Mouse (Mus musculus) MEL (cell line): Measurements from ENCODE around the gene Slc38a2. TPM values are rescaled to one million over a fixed set of nuclear protein-coding genes. Genes with fewer than 3 reads are reported as not detected.

Experiments
- DNase-seq: peaks from one replicate; pipeline ENCODE4 v3.0.0; 2011; ENCODE audit warnings: low read depth, low spot score
- H3K27ac ChIP-seq: 2 replicates; pipeline ENCODE4 v1.5.1; 2012; ENCODE audit warnings: low read depth, mild to moderate bottlenecking, control low read depth, low read length, moderate library complexity; ENCODE audit not compliant: control insufficient read depth
- H3K27me3 ChIP-seq, 2 experiments: fragments of 150-350 bp in 1 of 2; sonication (generic) in 1 of 2; 2 replicates each; pipeline ENCODE4 v1.6.1; 2012; ENCODE audit warnings: low read length in 2 of 2, mild to moderate bottlenecking in 2 of 2, improper control_type of control experiment in 1 of 2, moderate library complexity in 1 of 2; ENCODE audit not compliant: insufficient read depth in 2 of 2, control insufficient read depth in 1 of 2
- H3K36me3 ChIP-seq, 2 experiments: 2 replicates each; pipeline ENCODE4 v1.6.1; 2012 to 2014; ENCODE audit warnings: low read length in 2 of 2, improper control_type of control experiment in 1 of 2, inconsistent platforms in 1 of 2, mild to moderate bottlenecking in 1 of 2; ENCODE audit not compliant: insufficient read depth in 2 of 2, control insufficient read depth in 1 of 2
- H3K4me1 ChIP-seq, 2 experiments: fragments of 150-350 bp in 1 of 2; sonication (generic) in 1 of 2; 2 replicates each; pipeline ENCODE4 v1.6.1; 2012; ENCODE audit warnings: low read length in 2 of 2, improper control_type of control experiment in 1 of 2, mild to moderate bottlenecking in 1 of 2; ENCODE audit not compliant: insufficient read depth in 2 of 2, control insufficient read depth in 1 of 2
- H3K4me3 ChIP-seq, 2 experiments: fragments of 150-350 bp in 1 of 2; sonication (generic) in 1 of 2; 2 replicates each; pipeline ENCODE4 v1.5.1; 2012; ENCODE audit warnings: low read depth in 2 of 2, low read length in 2 of 2, mild to moderate bottlenecking in 2 of 2, moderate library complexity in 2 of 2, control low read depth in 1 of 2, improper control_type of control experiment in 1 of 2; ENCODE audit not compliant: control insufficient read depth in 1 of 2, insufficient read depth in 1 of 2
- H3K79me2 ChIP-seq: 2 replicates; pipeline ENCODE4 v1.6.1; 2012; ENCODE audit warnings: mild to moderate bottlenecking, low read length, moderate library complexity; ENCODE audit not compliant: control insufficient read depth, poor library complexity, insufficient read depth
- H3K9ac ChIP-seq: 2 replicates; pipeline ENCODE4 v1.6.1; 2012; ENCODE audit warnings: low read depth, mild to moderate bottlenecking, control low read depth, low read length, moderate library complexity; ENCODE audit not compliant: control insufficient read depth, poor library complexity, severe bottlenecking
- H3K9me3 ChIP-seq: fragments of 150-350 bp; sonication (generic); replicated peaks from 2 replicates; pipeline ENCODE4 v1.6.1; 2012; ENCODE audit warnings: mild to moderate bottlenecking, low read length, improper control_type of control experiment, moderate library complexity; ENCODE audit not compliant: insufficient read depth
- CHD2 ChIP-seq: IDR thresholded peaks from 2 replicates; pipeline ENCODE4 v1.6.1; 2011; ENCODE audit warnings: low read length, improper control_type of control experiment
- RAD21 ChIP-seq: IDR thresholded peaks from 2 replicates; pipeline ENCODE4 v1.6.1; 2011; ENCODE audit warnings: mild to moderate bottlenecking, low read depth, low read length, improper control_type of control experiment
- TAL1 ChIP-seq: IDR thresholded peaks from 2 replicates; pipeline ENCODE4 v1.6.1; 2012; ENCODE audit warnings: mild to moderate bottlenecking, inconsistent platforms, low read length, moderate library complexity, mixed read lengths
- USF2 ChIP-seq, 2 experiments: IDR thresholded peaks; 2 replicates each; pipeline ENCODE4 v1.6.1; 2011 to 2012; ENCODE audit warnings: improper control_type of control experiment in 2 of 2, low read length in 2 of 2, borderline replicate concordance in 1 of 2, inconsistent platforms in 1 of 2, low read depth in 1 of 2, mild to moderate bottlenecking in 1 of 2; ENCODE audit not compliant: insufficient read depth in 1 of 2
- polyA plus RNA-seq, 2 experiments: library from polyadenylated mRNA; stranded (reverse) in 1 of 2; unstranded in 1 of 2; fragments of >175 nt in 1 of 2; fragments of >200 nt in 1 of 2; gene quantifications; 2 replicates each; pipeline versions ENCODE4 v1.2.1 to v1.2.4; 2012; ENCODE audit warnings: low replicate concordance in 2 of 2, low read depth in 1 of 2; ENCODE audit not compliant: insufficient read length in 2 of 2, insufficient read depth in 1 of 2, missing spikeins in 1 of 2
- total RNA-seq: library from RNA; depleted of rRNA; stranded (reverse); fragments of 300-350 nt; gene quantifications from 2 replicates; pipeline ENCODE4 v1.2.3, GENCODE M21; 2012; rRNA removed

Slc38a2 gene
- total and polyA plus RNA-seq, 3 experiments: 80.6 to 590 (median 177) TPM

GRCm38 (mm10) chr15:96638173-96638572 lies 61.4 kb downstream of the Slc38a2 start:
- H3K27ac ChIP-seq: no peak overlapping the region
- H3K79me2 ChIP-seq: no peaks in the 10 kb centered on the region
- H3K9me3 ChIP-seq: no peaks in the 10 kb centered on the region
- TF ChIP-seq CHD2 (no peak), RAD21 (no peak), USF2 (IDR thresholded peaks at IDR 0.05; ENCODE audit: borderline replicate concordance in 1 of 2, insufficient read depth in 1 of 2, low read depth in 1 of 2, low read length in 2 of 2) (no peak), TAL1 (no peak)
- H3K27me3 ChIP-seq: peaks cover 0 to 3% of the 10 kb centered on the region in 2 experiments; a peak in 1 of 4 replicates
- no peaks in the 10 kb centered on the region for H3K4me1 ChIP-seq
- DNase-seq: no peak
- no peak overlapping the region for H3K9ac ChIP-seq
- no peaks in the 10 kb centered on the region for H3K36me3 ChIP-seq
- no peak overlapping the region for H3K4me3 ChIP-seq

Other genes starting within 250 kb of the Slc38a2 start
- gene Scaf11, start 238.9 kb downstream of the Slc38a2 start, total RNA-seq: 137 and 156 TPM in 2 replicates
- 100 to 1,000 TPM; 165 to 242 TPM for gene Scaf11, start 238.9 kb downstream of the Slc38a2 start, polyA plus RNA-seq
- gene Slc38a1, start 56.8 kb downstream of the Slc38a2 start, total RNA-seq: not detected in 2 replicates
- gene Slc38a1, start 56.8 kb downstream of the Slc38a2 start, polyA plus RNA-seq: under 1 TPM in 1 of 2 experiments, not detected in 1; 0.03 TPM